Mouse (Mus musculus): ENCODE results near the gene Ms4a8a. TPM values are rescaled to one million over a fixed set of nuclear protein-coding genes. Genes with fewer than 3 reads are reported as not detected.
"Not testable (repeated sequence)": the region's sequence is repeated elsewhere in the genome, so short reads cannot be mapped to it uniquely, and the experiment has no call there.

Gene Ms4a8a
- not detected in 2 replicates for polyA plus RNA-seq (2015; fragmentation: Nextera tagmentation; extraction: Ambion mirVana)

- Histone ChIP-seq H3K27me3 (no peaks in the 10 kb centered on the region), H3K36me3 (no peaks in the 10 kb centered on the region), H3K4me3 (no peak within 1 kb of the TSS), H3K4me2 (no peak within 1 kb of the TSS), H3K9me3 (no peaks in the 10 kb centered on the region), H3K4me1 (replicated peaks) (no peaks in the 10 kb centered on the region), H3K9ac (no peak within 1 kb of the TSS), H3K27ac (replicated peaks) (no peak within 1 kb of the TSS)
- no peak for ATAC-seq (ENCODE audit: low FRiP score, low read depth)
- WGBS: 88% methylated on average over 4 of the region's 4 CpGs
These were observed at the start of gene Ms4a8a for GRCm38 (mm10) chr19:11080934-11081333. Ms4a8a (minus strand) TSS chr19:11081102.

GRCm38 (mm10) chr19:11129702-11130101 is 48.8 kb upstream of the Ms4a8a start:
- H3K4me2 ChIP-seq: no peak overlapping the region
- H3K27me3 ChIP-seq: no peaks in the 10 kb centered on the region
- H3K9me3 ChIP-seq: peaks cover 11% of the 10 kb centered on the region; the same call in 1 of the 2 replicates
- H3K4me3 ChIP-seq: no peak overlapping the region
- no peak overlapping the region for H3K27ac ChIP-seq (replicated peaks)
- whole genome bisulfite sequencing: 92% methylated on average over 1 of the region's 1 CpGs
- no peak for ATAC-seq (ENCODE audit: low FRiP score, low read depth)
- H3K9ac ChIP-seq: no peak overlapping the region
- no peaks in the 10 kb centered on the region for H3K36me3 ChIP-seq
- no peaks in the 10 kb centered on the region for H3K4me1 ChIP-seq (replicated peaks)

GRCm38 (mm10) chr19:11121016-11121420 is 40.1 kb upstream of the Ms4a8a start:
- 0 out of 2 replicates have a peak overlapping the region, but pooled peaks have one; percentile 48 for H3K27ac ChIP-seq (replicated peaks)
- not testable (repeated sequence) for H3K36me3 ChIP-seq; H3K27me3 ChIP-seq; H3K9me3 ChIP-seq; H3K4me1 ChIP-seq (replicated peaks)
- H3K4me2 ChIP-seq: peak overlapping the region; percentile 51
- ATAC-seq (ENCODE audit: low FRiP score, low read depth): peak; percentile 98
- peak overlapping the region; percentile 40 for H3K4me3 ChIP-seq
- H3K9ac ChIP-seq: peak overlapping the region; percentile 41; the same call in 1 of the 2 replicates
- WGBS: under 1% methylated on average over 17 of the region's 38 CpGs

- no peak overlapping the region for H3K4me3 ChIP-seq
- no peak overlapping the region for H3K9ac ChIP-seq
- H3K4me2 ChIP-seq: no peak overlapping the region
- peaks cover under 1% of the 10 kb centered on the region; the same call in 1 of the 2 replicates for H3K9me3 ChIP-seq
- no peaks in the 10 kb centered on the region for H3K36me3 ChIP-seq
- H3K27ac ChIP-seq (replicated peaks): no peak overlapping the region
- no peaks in the 10 kb centered on the region for H3K27me3 ChIP-seq
- 91% methylated on average over 2 of the region's 2 CpGs for WGBS
- H3K4me1 ChIP-seq (replicated peaks): no peaks in the 10 kb centered on the region
- no peak for ATAC-seq (ENCODE audit: low FRiP score, low read depth)
These were observed 38.4 kb upstream of the Ms4a8a start for GRCm38 (mm10) chr19:11119338-11119737.

GRCm38 (mm10) chr19:11107746-11108145 is 26.8 kb upstream of the Ms4a8a start:
- no peaks in the 10 kb centered on the region for H3K9me3 ChIP-seq
- H3K9ac ChIP-seq: no peak overlapping the region
- no peak overlapping the region for H3K27ac ChIP-seq (replicated peaks)
- 87% methylated on average over 3 of the region's 3 CpGs for WGBS
- H3K36me3 ChIP-seq: no peaks in the 10 kb centered on the region
- no peaks in the 10 kb centered on the region for H3K27me3 ChIP-seq
- no peak for ATAC-seq (ENCODE audit: low FRiP score, low read depth)
- H3K4me3 ChIP-seq: no peak overlapping the region
- no peaks in the 10 kb centered on the region for H3K4me1 ChIP-seq (replicated peaks)
- no peak overlapping the region for H3K4me2 ChIP-seq

- Histone ChIP-seq H3K4me1 (replicated peaks) (no peaks in the 10 kb centered on the region), H3K27me3 (no peaks in the 10 kb centered on the region), H3K27ac (replicated peaks) (no peak overlapping the region), H3K9me3 (no peaks in the 10 kb centered on the region), H3K9ac (no peak overlapping the region), H3K4me3 (no peak overlapping the region), H3K36me3 (no peaks in the 10 kb centered on the region), H3K4me2 (no peak overlapping the region)
- no peak for ATAC-seq (ENCODE audit: low FRiP score, low read depth)
- 82% methylated on average over 1 of the region's 1 CpGs for WGBS
These were observed 21.0 kb upstream of the Ms4a8a start for GRCm38 (mm10) chr19:11101880-11102279.

GRCm38 (mm10) chr19:11098401-11098800 is 17.5 kb upstream of the Ms4a8a start:
- Histone ChIP-seq H3K36me3 (no peaks in the 10 kb centered on the region), H3K4me2 (no peak overlapping the region), H3K27me3 (peaks cover under 1% of the 10 kb centered on the region; the same call in 1 of the 2 replicates), H3K4me3 (no peak overlapping the region), H3K9ac (no peak overlapping the region), H3K27ac (replicated peaks) (no peak overlapping the region), H3K4me1 (replicated peaks) (no peaks in the 10 kb centered on the region), H3K9me3 (no peaks in the 10 kb centered on the region)
- WGBS: 78% methylated on average over 3 of the region's 3 CpGs
- no peak for ATAC-seq (ENCODE audit: low FRiP score, low read depth)

GRCm38 (mm10) chr19:11092131-11092530 is 11.2 kb upstream of the Ms4a8a start:
- H3K9ac ChIP-seq; H3K9me3 ChIP-seq; H3K36me3 ChIP-seq; H3K4me1 ChIP-seq (replicated peaks); H3K27ac ChIP-seq (replicated peaks); H3K27me3 ChIP-seq; ATAC-seq (ENCODE audit: low FRiP score, low read depth): not testable (repeated sequence)
- Histone ChIP-seq H3K4me2 (peak overlapping the region; percentile 79), H3K4me3 (peak overlapping the region; percentile 42)
- 6% methylated on average over 50 of the region's 50 CpGs for WGBS

GRCm38 (mm10) chr19:11070364-11070763 is 10.5 kb downstream of the Ms4a8a start:
- WGBS: 91% methylated on average over 3 of the region's 3 CpGs
- H3K27me3 ChIP-seq: no peaks in the 10 kb centered on the region
- H3K4me2 ChIP-seq: no peak overlapping the region
- H3K36me3 ChIP-seq: no peaks in the 10 kb centered on the region
- H3K9ac ChIP-seq: no peak overlapping the region
- no peaks in the 10 kb centered on the region for H3K9me3 ChIP-seq
- no peaks in the 10 kb centered on the region for H3K4me1 ChIP-seq (replicated peaks)
- no peak overlapping the region for H3K27ac ChIP-seq (replicated peaks)
- ATAC-seq (ENCODE audit: low FRiP score, low read depth): no peak
- H3K4me3 ChIP-seq: no peak overlapping the region

GRCm38 (mm10) chr19:11065202-11065875 is 15.6 kb downstream of the Ms4a8a start:
- Histone ChIP-seq H3K27me3 (no peaks in the 10 kb centered on the region), H3K4me3 (no peak overlapping the region), H3K27ac (replicated peaks) (no peak overlapping the region), H3K4me1 (replicated peaks) (no peaks in the 10 kb centered on the region), H3K4me2 (no peak overlapping the region), H3K9me3 (no peaks in the 10 kb centered on the region), H3K9ac (no peak overlapping the region), H3K36me3 (no peaks in the 10 kb centered on the region)
- WGBS: 82% methylated on average over 2 of the region's 2 CpGs
- ATAC-seq (ENCODE audit: low FRiP score, low read depth): no peak

GRCm38 (mm10) chr19:11060900-11061299 is 20.0 kb downstream of the Ms4a8a start:
- Histone ChIP-seq H3K4me3 (no peak overlapping the region), H3K4me1 (replicated peaks) (no peaks in the 10 kb centered on the region), H3K4me2 (no peak overlapping the region), H3K36me3 (no peaks in the 10 kb centered on the region), H3K27me3 (no peaks in the 10 kb centered on the region), H3K9ac (no peak overlapping the region), H3K27ac (replicated peaks) (no peak overlapping the region), H3K9me3 (no peaks in the 10 kb centered on the region)
- WGBS: 90% methylated on average over 1 of the region's 1 CpGs
- no peak for ATAC-seq (ENCODE audit: low FRiP score, low read depth)

GRCm38 (mm10) chr19:11059967-11060366 is 20.9 kb downstream of the Ms4a8a start:
- no peak for ATAC-seq (ENCODE audit: low FRiP score, low read depth)
- H3K36me3 ChIP-seq: no peaks in the 10 kb centered on the region
- H3K27me3 ChIP-seq: no peaks in the 10 kb centered on the region
- no peaks in the 10 kb centered on the region for H3K4me1 ChIP-seq (replicated peaks)
- no peak overlapping the region for H3K4me3 ChIP-seq
- H3K9ac ChIP-seq: no peak overlapping the region
- no peak overlapping the region for H3K4me2 ChIP-seq
- no peaks in the 10 kb centered on the region for H3K9me3 ChIP-seq
- no peak overlapping the region for H3K27ac ChIP-seq (replicated peaks)

GRCm38 (mm10) chr19:11055700-11056099 is 25.2 kb downstream of the Ms4a8a start:
- not testable (repeated sequence) for H3K27me3 ChIP-seq; H3K4me1 ChIP-seq (replicated peaks); H3K9me3 ChIP-seq; H3K4me2 ChIP-seq; H3K36me3 ChIP-seq; ATAC-seq (ENCODE audit: low FRiP score, low read depth); H3K27ac ChIP-seq (replicated peaks); H3K4me3 ChIP-seq; H3K9ac ChIP-seq
- 92% methylated on average over 1 of the region's 1 CpGs for WGBS
